Mouse (Mus musculus) natural killer cell, adult 2 months (primary cell): Measurements from ENCODE around the gene Cacna1a.
"Not testable (repeated sequence)": the region's sequence is repeated elsewhere in the genome, so short reads cannot be mapped to it uniquely, and the experiment has no call there.

ENCODE experiments used
- DNase-seq, 2 experiments: peaks; one replicate each; pipeline ENCODE4 v3.0.0; 2022; ENCODE audit warnings: low spot score in 2 of 2

Cacna1a gene

DNA sequence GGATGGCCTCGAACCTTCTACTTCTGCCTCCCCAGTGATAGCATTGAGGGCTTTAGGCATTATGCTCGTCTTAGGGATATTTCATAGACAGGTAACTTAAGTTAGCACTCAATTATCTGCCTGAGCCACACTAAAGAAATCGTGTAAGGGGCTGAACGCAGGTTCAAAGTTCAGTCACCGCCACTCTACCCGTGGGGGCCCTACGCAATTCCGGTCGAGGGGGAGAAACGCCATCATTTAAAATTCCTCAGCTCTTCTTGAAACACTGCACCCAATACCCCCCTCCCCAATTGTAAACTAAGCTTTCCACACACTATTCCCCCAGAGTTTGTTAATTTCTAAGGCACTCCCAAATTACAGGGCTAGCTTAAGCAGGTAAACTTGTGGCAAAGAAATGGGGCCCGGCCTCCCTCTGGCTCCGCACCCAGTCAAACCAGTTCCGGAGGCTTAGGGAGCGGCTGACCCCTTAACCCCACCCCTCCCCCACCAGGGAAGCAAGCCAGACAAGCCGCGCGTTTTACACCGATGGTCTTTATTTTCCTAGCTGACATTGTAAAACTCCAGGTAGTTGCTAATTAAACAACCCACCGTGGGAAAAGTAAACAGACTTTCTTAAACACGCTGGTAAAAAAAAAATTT is 272.7 kb downstream of the Cacna1a start:
- DNase-seq: peak; percentile 29 to 38

DNA sequence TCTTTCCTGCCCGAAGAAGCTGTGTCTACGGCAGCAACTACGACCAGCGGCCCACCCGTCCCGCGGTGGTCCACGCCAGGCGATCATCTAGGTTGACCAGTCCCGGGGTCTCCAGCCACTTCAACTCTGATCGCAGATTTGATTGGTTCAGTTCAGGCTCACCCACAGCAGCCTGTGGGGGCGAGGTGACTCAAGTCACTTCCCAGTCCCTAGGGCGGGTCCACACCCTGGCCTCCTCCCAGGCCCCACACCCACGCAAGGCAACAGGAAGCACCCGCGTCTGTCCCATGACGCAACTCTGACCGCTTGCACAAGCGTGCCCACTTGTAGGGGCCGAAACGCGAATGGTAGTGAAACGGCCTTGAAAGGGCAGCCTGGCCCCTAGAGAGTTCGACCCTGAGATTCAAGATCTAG is 273.2 kb downstream of the Cacna1a start:
- DNase-seq: peak; percentile 92 to 95

DNA sequence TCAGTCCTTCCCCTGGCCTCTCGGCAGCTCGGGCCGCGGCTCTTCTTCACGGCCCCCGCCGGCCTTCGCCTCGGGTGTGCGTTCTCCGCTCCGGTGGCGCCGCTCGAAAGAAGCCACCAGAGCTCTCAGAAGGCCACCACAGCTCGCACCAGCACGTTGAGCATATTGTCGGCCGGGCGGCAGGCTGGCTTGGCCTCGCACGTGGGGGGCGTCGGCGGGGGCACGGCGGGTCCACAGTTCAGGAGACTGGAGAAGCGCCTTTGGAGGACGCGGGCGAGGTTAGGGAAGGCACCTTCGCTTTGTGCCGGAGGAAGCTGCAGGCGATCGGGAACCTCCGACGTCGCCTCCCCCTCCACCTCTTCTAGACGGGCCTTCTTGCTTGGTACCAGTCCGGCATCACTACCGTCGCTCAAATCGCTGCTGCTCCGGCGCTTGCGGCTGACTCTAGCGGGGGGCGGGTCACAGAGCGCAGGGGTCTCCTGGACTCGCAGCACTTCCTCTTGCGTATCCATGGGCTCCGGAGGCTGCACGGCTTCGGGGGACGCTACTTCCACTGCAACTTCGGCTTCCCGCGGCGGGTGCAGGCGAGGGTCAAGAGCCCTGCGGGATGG is 273.8 kb downstream of the Cacna1a start:
- peak in 1 of 2 experiments; percentile 58 for DNase-seq

DNA sequence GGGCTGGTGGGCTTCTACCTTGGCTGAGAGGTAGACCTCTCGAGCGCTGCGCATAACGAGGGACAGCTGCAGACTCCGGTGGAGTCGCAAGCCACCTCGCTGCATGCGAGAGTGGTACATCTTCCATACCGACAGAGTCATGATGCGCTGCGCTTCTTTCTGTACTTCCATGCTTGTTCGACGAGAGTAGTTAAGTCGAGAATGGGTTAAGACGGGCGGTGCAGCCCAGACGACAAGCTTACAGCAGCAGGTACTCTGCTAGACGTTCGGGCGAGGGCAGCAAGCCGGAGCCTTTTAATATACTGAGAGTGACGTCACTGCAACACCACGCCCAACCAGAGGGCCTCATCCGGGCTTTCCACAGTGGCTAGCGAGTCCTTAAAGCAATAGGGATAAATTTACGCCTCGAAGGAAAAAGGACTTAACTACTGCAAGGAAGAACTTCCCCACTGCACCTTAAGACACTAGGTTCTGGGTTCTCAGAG is 274.4 kb downstream of the Cacna1a start, which contains the start of gene Ier2:
Gene Ier2 (minus strand): TSS at position 272 of the 485 bp plus-strand sequence.
- DNase-seq: peak; percentile 93 to 96

DNA sequence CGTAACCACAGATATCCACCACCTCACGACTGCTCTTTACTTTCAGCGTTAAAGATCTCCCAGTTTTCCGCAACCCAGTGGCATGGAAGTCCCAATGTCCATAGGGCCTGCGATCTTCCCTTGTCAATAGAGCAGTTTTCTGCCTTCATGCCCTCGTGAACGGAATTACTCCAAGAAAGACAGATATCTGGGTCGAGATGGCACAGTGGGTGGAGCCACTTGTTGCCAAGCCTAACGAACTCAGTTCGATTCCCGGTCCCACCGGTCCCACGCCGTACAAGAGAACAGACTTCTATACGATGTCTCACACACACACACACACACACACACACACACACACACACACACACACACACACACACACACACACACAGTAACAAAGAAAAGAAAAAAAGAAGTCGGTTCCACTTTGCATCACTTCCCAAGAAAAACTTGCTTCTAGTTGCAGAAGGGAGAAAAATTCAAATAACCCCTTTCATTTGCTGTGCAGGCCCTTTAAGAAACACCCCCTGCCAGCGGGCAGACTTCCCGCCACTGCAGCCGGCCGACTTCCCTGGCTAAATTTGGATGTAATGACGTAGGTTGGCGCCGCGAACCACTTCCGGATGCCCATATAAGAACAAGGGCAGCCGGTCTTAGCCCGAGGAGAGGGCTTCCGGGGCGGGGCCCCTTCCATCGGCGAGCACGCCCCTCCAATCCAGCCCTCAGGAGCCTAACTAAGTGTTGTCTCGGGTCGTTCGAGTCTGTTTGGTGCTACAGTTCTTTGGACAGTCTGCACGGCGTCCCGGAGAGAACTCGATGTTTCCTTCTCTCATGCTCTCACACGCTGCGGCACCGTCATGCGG is 275.5 kb downstream of the Cacna1a start:
- peak; percentile 94 to 95 for DNase-seq

DNA sequence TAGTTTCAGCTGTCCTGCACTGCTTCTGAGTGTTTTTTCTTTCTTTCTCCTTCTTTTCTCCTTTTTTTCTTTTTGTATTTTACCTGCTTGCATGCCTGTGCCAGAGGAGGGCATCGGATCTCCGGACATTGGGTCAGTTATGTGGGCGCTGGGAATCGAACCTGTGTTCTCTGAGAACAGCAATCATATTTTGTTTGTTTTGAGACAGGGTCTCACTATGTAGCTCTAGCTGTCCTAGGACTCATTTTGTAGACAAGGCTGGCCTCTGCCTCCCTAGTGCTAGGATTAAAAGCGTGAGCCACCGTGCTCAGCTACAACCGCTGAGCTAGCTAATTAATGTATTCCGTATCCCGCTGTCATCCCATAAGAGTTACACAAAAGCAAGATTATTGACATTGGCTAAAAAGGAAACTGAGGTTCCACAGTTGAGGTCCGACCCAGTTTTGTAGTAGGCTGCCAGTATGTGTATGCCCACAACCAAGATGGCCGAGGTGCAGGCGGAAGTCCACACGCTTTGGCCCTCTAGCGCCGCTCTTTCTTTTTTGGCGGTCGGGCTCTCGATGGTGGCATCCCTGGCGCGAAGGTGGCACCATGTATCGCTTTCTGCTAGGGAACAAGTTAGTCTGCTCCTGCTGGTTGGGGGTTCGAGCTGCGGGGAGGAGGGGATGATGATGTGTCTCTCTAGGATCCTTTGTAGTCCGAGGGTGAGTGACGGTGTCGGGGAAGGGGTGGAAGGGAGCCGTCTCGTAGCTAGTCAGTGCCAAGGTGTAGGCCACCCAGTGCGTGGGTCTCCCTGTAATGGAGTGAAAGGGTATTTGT is 276.5 kb downstream of the Cacna1a start:
- peak; percentile 68 to 76 for DNase-seq

DNA sequence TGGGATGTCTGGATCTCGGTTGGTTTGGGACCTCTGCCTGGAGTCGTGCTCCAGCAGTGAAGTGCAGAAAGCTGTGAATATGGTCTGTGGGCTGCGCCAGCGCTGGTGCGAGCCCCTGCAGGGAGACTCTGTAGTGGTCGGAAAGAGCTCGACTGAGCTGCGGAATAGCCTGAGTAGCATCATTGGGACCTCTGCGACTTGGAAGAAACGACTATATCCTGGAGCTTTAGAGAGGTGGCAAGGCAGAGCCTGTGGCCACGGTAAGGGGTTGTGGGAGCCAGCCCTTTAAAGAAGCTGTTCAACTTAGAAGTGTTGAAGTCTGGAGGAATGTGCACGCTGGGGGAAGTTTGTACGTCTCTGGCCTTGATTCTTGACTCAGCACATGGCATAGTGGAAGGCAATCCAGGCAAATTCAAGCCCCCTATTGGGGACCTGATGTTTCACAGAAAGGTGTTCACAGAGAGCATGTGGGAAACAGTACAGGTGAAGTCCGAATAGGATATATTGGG is 277.2 kb downstream of the Cacna1a start:
- DNase-seq: no peak

DNA sequence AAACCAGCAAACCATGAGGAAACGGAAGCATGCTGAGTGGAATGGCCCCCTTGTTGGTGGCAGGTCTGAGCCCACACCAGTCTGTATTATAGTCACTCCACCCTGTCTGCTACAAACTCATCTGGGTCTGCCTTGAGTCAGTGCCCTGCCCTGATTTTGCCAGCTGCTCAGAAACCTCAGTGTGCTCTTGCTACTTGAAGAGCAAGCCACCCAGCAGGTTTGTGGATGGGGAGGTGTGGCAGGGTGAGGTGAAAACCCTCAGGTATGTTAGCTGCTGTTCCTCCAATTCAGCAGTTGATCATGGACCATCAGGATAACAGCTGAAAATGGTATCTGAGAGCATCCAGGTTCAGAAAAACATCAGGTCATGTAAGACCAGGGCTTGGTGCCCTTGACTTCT is 279.8 kb downstream of the Cacna1a start:
- no peak for DNase-seq

DNA sequence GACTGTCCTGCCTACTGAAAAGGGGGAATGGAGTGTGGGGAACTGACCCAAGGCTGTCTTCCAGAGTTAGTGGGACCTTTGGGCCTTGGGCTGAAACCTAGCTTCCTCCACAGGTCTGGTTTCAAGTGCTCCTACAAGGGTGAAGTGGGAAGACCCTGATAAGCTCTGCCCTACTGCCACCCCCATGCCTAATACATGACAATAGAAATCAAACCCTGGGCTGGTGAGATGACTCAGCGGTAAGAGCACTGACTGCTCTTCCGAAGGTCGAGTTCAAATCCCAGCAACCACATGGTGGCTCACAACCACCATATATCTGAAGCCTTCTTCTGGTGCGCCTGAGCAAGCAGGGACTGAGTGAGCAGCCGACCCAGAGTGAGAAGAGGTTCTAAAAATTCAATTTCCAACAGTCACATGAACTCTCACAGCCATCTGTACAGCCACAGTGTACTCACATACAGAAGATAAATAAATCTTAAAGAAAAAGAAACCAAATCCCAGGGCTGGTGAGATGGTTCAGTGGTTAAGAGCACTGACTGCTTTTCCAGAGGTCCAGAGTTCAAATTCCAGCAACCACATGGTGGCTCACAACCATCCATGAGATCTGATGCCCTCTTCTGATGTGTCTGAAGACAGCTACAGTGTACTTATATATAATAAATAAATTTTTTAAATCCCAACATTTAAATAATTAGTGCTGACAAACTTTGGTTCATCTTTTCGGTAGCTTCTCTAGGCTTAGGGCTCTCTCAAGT is 280.7 kb downstream of the Cacna1a start:
- no peak for DNase-seq

DNA sequence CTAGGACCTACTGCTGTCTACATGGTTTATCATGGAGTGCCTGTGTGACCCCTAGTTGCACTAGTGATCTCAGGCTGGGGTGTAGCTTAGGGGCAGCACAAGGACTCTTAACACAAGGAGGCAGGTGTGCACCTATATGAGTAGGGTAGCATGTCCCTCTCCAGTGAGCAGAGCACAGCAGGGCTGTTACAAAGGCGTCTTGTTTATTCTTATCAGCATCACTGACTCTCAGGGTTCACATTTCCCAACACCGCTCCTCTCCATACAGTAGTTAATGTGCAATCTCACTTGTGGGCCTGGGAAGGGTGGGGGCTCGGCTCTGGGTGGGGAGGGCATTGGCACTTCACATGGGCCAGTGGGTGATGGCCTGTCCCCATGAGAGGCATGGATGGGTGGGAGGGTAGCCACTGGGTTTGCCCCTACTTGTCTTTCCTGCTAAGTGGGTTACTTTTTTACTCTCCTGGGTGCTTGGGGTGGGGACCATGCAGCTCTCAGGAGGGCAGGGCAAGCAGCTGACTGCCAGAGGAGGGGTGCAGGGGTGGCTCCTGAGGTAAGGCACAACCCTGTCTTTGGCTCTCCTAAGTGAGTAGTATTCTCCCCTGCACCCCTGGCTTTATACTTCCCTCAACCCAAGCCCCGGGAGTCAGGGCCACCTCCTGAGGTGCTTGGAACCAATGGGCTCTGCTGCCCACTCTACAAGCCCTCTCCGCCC is 282.2 kb downstream of the Cacna1a start:
- DNase-seq: not testable (repeated sequence)

DNA sequence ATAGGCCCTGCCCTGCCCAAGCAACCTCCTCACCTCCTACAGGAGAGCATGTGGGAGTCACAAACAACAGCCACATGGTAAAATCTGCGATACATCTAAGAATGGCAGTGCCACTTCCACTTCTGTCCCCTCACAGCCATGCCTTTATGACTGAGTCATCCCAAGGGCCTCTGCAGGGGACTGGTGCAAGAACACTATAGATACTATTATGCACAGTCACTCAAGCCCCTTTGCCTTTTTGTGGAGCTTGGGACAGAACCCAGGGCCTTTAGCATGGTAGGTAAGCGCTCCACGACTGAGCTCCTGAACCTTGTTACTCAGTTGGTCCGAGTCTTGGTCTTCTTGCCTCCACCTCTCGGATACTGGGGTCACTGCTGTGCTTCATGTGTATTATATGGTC is 289.1 kb downstream of the Cacna1a start:
- no peak for DNase-seq

DNA sequence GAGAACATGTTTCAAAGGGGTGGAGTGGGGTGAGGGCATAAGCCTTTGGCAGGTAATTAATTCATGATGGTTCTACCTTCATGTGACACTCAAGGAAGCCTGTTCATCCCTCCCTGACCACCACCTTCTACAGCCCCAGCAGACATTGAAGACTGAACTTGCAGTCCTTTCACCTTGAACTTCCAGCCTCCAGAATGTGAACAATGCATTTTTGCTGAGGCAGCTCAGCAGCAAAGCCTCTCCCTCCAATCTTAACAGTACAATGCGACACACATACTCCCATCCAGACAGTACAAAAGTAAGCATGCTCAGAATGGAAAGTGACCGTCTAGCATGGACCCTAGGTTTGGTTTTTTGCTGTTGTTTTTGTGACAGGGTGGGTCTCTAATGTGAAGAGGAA is 293.2 kb downstream of the Cacna1a start:
- DNase-seq: no peak

DNA sequence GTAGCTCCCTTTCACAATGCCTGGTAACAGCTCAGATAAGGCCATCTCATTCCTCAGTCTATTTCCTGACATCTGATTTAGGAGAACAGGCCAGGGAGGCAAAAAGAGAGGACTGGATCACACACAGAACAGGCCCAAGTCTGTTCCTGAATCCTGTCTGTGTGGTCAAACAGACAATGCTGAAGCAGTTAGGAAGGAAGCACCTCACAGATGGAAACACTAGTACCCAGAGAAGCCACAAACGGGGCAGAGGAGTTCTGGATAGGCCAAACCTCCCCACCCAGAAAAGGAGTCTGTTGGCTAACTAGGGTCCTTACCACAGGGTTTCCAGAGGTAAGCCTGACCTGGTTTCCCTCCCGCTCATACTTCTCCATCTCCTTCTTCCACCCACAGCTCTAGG is 294.0 kb downstream of the Cacna1a start:
- DNase-seq: no peak

DNA sequence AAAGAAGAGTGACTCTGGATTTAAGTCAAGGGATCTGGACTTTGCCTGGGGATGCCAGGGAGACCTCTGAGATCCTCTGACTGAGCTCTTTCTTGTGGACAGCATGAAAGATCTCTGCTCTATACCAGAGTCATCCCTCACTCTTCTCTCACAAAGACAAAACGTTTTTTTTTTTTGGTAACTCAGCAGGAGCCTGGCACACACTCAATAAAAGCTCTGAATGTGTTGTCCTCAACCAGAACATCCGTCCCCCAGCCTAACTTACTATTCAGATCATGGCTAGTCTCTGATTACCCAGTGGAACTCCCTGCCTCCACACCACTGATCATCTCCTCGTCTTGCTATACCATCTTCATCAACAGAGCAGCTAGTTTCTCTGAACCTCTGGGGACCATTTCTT is 296.3 kb downstream of the Cacna1a start:
- DNase-seq: no peak

DNA sequence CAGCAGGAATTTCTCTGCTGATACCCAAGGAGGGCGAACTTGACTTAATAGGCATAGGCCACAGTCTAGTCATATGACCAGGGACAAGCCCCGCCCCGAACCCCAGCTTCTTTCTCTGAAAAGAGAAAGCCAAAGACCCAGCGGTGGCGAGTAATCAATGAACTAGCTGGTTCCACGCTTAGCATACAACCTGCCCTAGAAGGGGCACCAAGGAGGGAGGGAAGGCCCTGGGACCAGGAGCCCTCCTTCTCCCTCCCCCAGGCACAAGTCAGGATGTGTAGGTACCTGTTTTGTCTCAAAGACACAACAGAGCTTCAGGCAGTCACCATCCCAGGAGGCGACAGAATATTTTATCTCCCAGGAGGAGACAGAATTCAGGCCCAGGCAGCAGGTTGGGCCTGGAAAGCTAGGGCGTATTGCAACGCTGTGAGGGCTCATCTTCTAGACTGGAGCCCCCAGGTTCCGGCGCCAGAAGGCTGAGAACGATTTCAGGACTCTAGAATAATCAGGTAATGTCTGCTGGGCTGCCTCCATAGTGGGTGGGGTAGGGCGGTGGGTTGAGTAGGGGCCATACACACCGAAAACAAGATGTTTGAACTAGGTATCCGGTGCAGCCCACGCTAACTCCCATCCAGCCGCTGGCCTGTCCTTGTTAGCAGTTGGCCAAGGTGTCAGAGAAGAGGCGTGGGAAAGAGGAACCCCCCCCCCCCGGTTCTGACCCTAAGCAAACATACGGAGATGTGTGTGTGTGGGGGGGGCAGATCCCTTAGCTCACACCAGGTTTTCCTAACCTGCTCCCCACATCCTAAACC is 298.2 kb downstream of the Cacna1a start, which contains the start of gene Trmt1:
Gene Trmt1 (plus strand): TSS at position 117 of the 812 bp plus-strand sequence.
- DNase-seq: no peak

DNA sequence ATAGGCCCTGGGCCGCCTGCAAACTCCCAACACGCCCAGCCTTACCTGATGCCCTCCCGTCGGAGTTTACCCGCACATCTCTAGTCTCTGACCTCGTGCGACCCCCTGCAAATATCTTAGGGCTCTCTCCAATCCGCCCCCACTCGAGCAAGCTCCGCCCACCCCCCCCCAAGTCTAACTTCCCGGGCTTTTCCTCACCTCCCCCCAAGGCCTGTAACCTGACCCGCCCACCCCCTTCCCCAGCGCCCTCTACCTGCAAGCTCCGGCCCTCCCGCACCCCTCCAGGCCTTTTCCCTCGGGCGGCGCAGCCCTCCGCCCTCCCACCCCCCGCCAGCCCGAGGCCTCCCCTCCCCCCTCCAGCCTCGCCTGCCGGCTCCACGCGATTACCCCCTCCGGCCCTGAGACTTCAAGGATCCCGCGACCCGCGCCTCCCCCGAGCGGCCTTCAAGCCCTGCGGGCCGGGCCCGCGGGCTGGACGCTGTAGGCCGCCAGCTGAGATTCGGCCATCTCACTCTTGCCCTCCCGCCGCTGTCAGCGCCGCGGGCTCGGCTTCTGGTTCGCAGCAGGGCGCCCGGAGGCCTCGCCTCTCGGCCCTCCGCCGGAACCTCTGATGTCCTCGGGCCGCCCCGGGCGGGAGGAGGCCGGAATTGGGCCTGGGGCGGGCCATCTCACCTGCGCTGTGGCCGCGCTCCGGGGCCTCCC is 298.9 kb downstream of the Cacna1a start:
- DNase-seq: no peak

DNA sequence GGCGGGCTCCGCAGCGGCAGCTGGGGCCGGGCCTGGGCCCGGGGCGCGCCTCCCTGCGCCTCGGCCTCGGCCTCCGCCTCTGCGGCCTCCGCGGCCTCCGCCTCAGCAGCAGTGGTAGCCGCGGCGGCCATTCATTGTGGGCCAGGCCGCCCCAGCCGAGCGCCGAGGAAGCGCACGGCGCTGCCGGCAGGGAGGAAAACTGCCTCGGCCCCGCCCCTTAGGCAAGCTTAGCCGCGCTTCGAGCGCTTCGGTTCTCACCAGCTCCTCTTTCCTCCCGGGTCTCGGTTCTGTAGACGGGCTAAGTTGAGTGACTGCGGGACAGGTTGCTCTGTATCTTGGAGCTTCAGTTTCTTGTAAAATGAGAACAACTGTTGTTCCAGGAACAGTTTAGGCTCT is 299.5 kb downstream of the Cacna1a start, which contains the start of gene Nacc1:
Gene Nacc1 (minus strand): TSS at position 158 of the 396 bp plus-strand sequence.
- peak; percentile 74 to 82 for DNase-seq
